Mouse (Mus musculus) stomach, embryonic 15.5 days (tissue): Measurements from ENCODE around the gene Denr. TPM values are rescaled to one million over a fixed set of nuclear protein-coding genes. Genes with fewer than 3 reads are reported as not detected.

ENCODE experiments used
- ATAC-seq: fragments of 200-750 bp; cut with Nextera tagmentation; 2 replicates; pipeline ENCODE4 v1.8.0; 2017; ENCODE audit warnings: low read depth, moderate number of reproducible peaks, moderate TSS enrichment; ENCODE audit not compliant: insufficient read depth, low FRiP score
- H3K27ac ChIP-seq: fragments of 300-500 bp; sonication (generic); 2 replicates; pipeline ENCODE4 v1.5.1; 2015; ENCODE audit warnings: mild to moderate bottlenecking, inconsistent platforms
- H3K27me3 ChIP-seq: fragments of 300-500 bp; sonication (generic); replicated peaks from 2 replicates; pipeline ENCODE4 v1.6.1; 2015; ENCODE audit warnings: inconsistent platforms
- H3K36me3 ChIP-seq: fragments of 300-500 bp; sonication (generic); 2 replicates; pipeline ENCODE4 v1.6.1; 2015; ENCODE audit warnings: inconsistent platforms
- H3K4me1 ChIP-seq: fragments of 300-500 bp; sonication (generic); 2 replicates; pipeline ENCODE4 v1.6.1; 2015; ENCODE audit warnings: inconsistent platforms
- H3K4me2 ChIP-seq: fragments of 300-500 bp; sonication (generic); 2 replicates; pipeline ENCODE4 v1.6.1; 2015; ENCODE audit warnings: mild to moderate bottlenecking, inconsistent platforms
- H3K4me3 ChIP-seq: fragments of 300-500 bp; sonication (generic); replicated peaks from 2 replicates; pipeline ENCODE4 v1.5.1; 2015; ENCODE audit warnings: inconsistent platforms
- H3K9ac ChIP-seq: fragments of 300-500 bp; sonication (generic); 2 replicates; pipeline ENCODE4 v1.6.1; 2015; ENCODE audit warnings: inconsistent platforms
- H3K9me3 ChIP-seq: fragments of 300-500 bp; sonication (generic); 2 replicates; pipeline ENCODE4 v1.6.1; 2016; ENCODE audit warnings: inconsistent platforms
- WGBS: fragments of 180-500 bp; shearing (Covaris S2); methylation state at CpG from one replicate; pipeline ENCODE4 v1.1.7; 2015; 5-methylcytosine and 5-hydroxymethylcytosine counted together
- polyA plus RNA-seq: library from polyadenylated mRNA; unstranded; fragments of >200 nt; fragmentation: Nextera tagmentation; extraction: Ambion mirVana; gene quantifications from 2 replicates; pipeline ENCODE4 v1.2.1, GENCODE M21; 2015

Gene Denr
- polyA plus RNA-seq, 1 experiment from 2014 or later, result 129 TPM

GRCm38 (mm10) chr5:123884332-123884731 lies 22.6 kb upstream of the Denr start:
- no peak for ATAC-seq

DNA sequence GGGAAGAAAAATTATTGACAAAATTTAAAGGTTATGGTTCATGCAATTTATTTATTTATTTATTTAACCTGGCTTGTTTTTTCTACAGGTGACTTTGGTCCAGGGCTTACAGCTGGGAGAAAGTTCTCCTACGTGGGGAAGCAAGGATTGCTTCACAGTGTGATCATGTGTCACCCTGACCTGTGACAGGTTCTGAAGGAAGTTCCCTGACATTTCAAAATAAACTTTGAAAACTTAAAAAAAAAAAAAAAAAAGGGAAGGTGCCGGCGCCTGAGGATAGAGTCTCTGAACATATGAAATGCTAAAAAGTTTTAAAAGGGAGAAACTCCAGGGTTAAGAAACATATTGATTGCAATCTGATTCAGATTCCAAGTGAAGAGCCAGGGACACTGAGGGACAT lies 20.6 kb upstream of the Denr start:
- ATAC-seq, result no peak
- Histone ChIP-seq H3K4me3 (no peak overlapping the region), H3K36me3 (no peaks in the 10 kb centered on the region), H3K4me1 (0 out of 2 replicates have a peak, but pooled peaks cover under 1% of the 10 kb centered on the region), H3K27ac (no peak overlapping the region), H3K9ac (no peak overlapping the region), H3K9me3 (no peaks in the 10 kb centered on the region), H3K27me3 (no peaks in the 10 kb centered on the region), H3K4me2 (no peak overlapping the region)
- WGBS, result 69% methylated on average over 3 of the region's 3 CpGs

More at GRCm38 (mm10) chr5:123884332-123884731, 22.6 kb upstream of the Denr start:
- Histone ChIP-seq H3K9ac (no peak overlapping the region), H3K27me3 (no peaks in the 10 kb centered on the region), H3K9me3 (no peaks in the 10 kb centered on the region), H3K4me3 (no peak overlapping the region), H3K27ac (no peak overlapping the region), H3K4me2 (no peak overlapping the region), H3K4me1 (peaks cover 9% of the 10 kb centered on the region), H3K36me3 (no peaks in the 10 kb centered on the region)
- 75% methylated on average over 10 of the region's 10 CpGs for WGBS

GRCm38 (mm10) chr5:123890312-123890711 lies 16.7 kb upstream of the Denr start:
- H3K9me3 ChIP-seq, result no peaks in the 10 kb centered on the region
- no peak for ATAC-seq
- WGBS, result 71% methylated on average over 2 of the region's 2 CpGs
- no peak overlapping the region for H3K4me2 ChIP-seq
- no peak overlapping the region for H3K9ac ChIP-seq
- no peaks in the 10 kb centered on the region for H3K27me3 ChIP-seq
- peaks cover 5% of the 10 kb centered on the region; the same call in 1 of the 2 replicates for H3K4me1 ChIP-seq
- no peaks in the 10 kb centered on the region for H3K36me3 ChIP-seq
- no peak overlapping the region for H3K4me3 ChIP-seq
- H3K27ac ChIP-seq, result no peak overlapping the region

DNA sequence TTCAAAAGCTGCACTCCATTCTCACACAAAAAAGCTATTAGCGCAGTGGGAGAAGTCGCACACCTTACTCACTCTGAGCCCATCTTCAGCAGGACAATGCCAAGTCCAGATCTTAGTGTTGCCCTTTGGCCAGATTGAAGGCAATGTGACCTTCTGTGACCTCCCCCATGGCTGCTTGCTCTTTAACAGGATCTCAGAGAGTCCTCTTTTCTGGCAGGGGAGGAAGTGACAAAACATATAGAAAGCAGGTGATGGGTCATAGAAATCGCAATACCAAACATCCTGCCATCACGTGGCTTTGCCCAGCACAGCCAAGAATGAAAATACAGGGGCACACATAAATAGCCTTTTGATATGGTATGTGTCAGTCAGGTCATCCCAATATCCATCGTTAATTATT lies 16.0 kb upstream of the Denr start:
- ATAC-seq, result no peak
- Histone ChIP-seq H3K9me3 (no peaks in the 10 kb centered on the region), H3K9ac (no peak overlapping the region), H3K36me3 (no peaks in the 10 kb centered on the region), H3K27ac (no peak overlapping the region), H3K27me3 (no peaks in the 10 kb centered on the region), H3K4me2 (no peak overlapping the region), H3K4me3 (no peak overlapping the region), H3K4me1 (peaks cover 5% of the 10 kb centered on the region; the same call in 1 of the 2 replicates)
- WGBS, result 75% methylated on average over 5 of the region's 5 CpGs

- Histone ChIP-seq H3K9ac (no peak overlapping the region), H3K27me3 (no peaks in the 10 kb centered on the region), H3K4me1 (peaks cover 5% of the 10 kb centered on the region; the same call in 1 of the 2 replicates), H3K9me3 (no peaks in the 10 kb centered on the region), H3K27ac (no peak overlapping the region), H3K36me3 (no peaks in the 10 kb centered on the region), H3K4me3 (no peak overlapping the region), H3K4me2 (peak overlapping the region; percentile 13; the same call in 1 of the 2 replicates)
- WGBS, result 38% methylated on average over 6 of the region's 6 CpGs
- no peak for ATAC-seq
Observed at GRCm38 (mm10) chr5:123891669-123892068, 15.3 kb upstream of the Denr start.

DNA sequence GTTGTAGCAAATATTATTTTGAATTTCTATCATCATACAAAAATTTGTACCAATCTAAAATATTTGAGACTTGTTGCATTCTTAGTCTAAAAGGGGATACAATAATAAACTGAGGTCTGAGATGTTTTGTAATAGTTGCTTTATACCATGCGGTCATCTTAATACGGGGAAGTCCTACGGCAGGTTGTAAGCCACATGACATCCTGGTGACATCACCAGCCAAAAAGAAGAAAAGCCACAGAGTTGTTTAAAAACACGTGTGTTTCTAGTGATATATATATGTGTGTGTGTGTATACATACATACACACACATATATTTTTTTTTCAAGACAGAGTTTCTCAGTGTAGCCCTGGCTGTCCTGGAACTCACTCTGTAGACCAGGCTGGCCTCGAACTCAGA lies 13.5 kb upstream of the Denr start:
- peaks cover 5% of the 10 kb centered on the region; the same call in 1 of the 2 replicates for H3K4me1 ChIP-seq
- no peaks in the 10 kb centered on the region for H3K27me3 ChIP-seq
- no peak for ATAC-seq
- no peak overlapping the region for H3K4me3 ChIP-seq
- no peaks in the 10 kb centered on the region for H3K9me3 ChIP-seq
- no peak overlapping the region for H3K9ac ChIP-seq
- H3K27ac ChIP-seq, result no peak overlapping the region
- H3K36me3 ChIP-seq, result no peaks in the 10 kb centered on the region
- 86% methylated on average over 5 of the region's 5 CpGs for WGBS
- no peak overlapping the region for H3K4me2 ChIP-seq

DNA sequence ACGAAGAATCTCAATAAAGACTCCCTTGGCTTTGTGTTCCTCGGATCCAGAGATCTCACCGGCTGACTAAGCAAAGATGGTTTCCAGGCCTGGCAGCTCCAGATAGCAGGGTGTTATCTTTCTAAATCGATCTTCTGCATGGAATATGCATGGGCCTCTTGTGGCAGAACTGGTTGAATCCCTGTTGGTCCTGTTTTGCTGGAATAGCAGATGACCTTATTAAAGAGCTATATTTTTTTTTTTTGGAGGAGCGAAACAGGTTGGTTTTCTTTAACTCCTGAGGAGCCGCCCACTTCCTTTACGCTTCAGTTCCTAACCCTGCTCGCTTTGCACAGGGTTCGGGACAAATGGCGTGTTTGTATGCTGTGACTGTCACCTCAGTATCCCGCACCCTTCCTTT lies 10.6 kb upstream of the Denr start:
- Histone ChIP-seq H3K9ac (no peak overlapping the region), H3K4me1 (peaks cover 4% of the 10 kb centered on the region; the same call in 1 of the 2 replicates), H3K27me3 (no peaks in the 10 kb centered on the region), H3K4me3 (no peak overlapping the region), H3K36me3 (no peaks in the 10 kb centered on the region), H3K9me3 (no peaks in the 10 kb centered on the region), H3K27ac (peak overlapping the region; percentile 40; the same call in 1 of the 2 replicates), H3K4me2 (no peak overlapping the region)
- 73% methylated on average over 11 of the region's 11 CpGs for WGBS
- no peak for ATAC-seq

GRCm38 (mm10) chr5:123897352-123897751 lies 9.6 kb upstream of the Denr start:
- Histone ChIP-seq H3K4me2 (no peak overlapping the region), H3K27me3 (no peaks in the 10 kb centered on the region), H3K27ac (peak overlapping the region; percentile 31; the same call in 1 of the 2 replicates), H3K9ac (no peak overlapping the region), H3K4me3 (no peak overlapping the region), H3K9me3 (no peaks in the 10 kb centered on the region), H3K36me3 (no peaks in the 10 kb centered on the region), H3K4me1 (no peaks in the 10 kb centered on the region)
- 77% methylated on average over 13 of the region's 13 CpGs for WGBS
- no peak for ATAC-seq

- Histone ChIP-seq H3K27me3 (no peaks in the 10 kb centered on the region), H3K27ac (no peak overlapping the region), H3K9ac (no peak overlapping the region), H3K4me3 (no peak overlapping the region), H3K4me1 (peaks cover 19% of the 10 kb centered on the region), H3K9me3 (no peaks in the 10 kb centered on the region), H3K36me3 (peaks cover 8% of the 10 kb centered on the region), H3K4me2 (no peak overlapping the region)
- ATAC-seq, result no peak
- 64% methylated on average over 11 of the region's 11 CpGs for WGBS
Observed at GRCm38 (mm10) chr5:123904059-123904672, 2.8 kb upstream of the Denr start.

DNA sequence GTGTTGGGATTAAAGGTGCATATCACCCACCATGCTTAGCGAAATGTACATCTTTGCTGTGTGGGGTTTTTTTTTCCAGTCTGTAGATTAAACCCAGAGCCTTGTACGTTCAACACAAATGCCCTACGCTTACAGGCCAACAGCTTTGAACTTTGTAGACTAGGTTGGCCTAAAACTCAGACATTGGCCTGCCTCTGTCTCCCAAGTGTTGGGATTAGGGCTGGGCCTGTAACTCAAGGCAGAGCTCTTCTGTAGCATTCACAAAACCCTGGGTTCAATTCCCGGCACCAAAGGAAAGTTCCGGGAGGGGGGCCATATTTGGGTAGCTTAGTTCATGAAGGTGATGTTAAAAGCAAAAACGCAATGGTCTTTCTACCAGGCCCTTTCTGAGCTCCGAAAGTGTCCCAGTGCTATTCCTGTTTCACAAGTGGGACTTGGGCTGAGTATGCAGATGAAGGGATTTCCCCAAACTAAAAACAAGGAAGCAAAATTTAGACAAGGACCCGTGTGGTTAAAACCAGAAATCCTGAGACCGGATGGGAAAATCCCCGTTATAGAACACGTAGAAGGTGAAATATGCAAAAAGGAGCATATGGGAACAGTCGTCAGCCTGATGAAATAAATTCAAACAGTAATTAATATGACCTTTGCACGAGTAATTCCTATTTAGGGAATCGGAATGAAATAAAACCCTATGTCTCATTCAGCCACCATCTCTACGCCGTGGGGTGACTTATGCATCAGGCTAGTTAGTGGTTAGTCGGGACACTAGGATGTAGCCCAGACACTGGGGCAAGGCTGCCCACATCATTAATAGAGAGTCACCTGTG lies 614 bp upstream of the Denr start:
- no peak for ATAC-seq
- 68% methylated on average over 17 of the region's 17 CpGs for WGBS
- peak overlapping the region; percentile 45 for H3K4me2 ChIP-seq
- no peak overlapping the region for H3K9ac ChIP-seq
- no peaks in the 10 kb centered on the region for H3K9me3 ChIP-seq
- H3K27ac ChIP-seq, result 0 out of 2 replicates have a peak overlapping the region, but pooled peaks have one; percentile 16
- peaks cover 19% of the 10 kb centered on the region for H3K4me1 ChIP-seq
- H3K27me3 ChIP-seq, result no peaks in the 10 kb centered on the region
- H3K36me3 ChIP-seq, result peaks cover 20% of the 10 kb centered on the region
- peak overlapping the region; percentile 99 for H3K4me3 ChIP-seq

- no peak for ATAC-seq
Observed at GRCm38 (mm10) chr5:123907631-123907977, 629 bp downstream of the Denr start.

GRCm38 (mm10) chr5:123914852-123915251 lies 7.9 kb downstream of the Denr start:
- Histone ChIP-seq H3K4me1 (no peaks in the 10 kb centered on the region), H3K36me3 (peaks cover 35% of the 10 kb centered on the region), H3K9ac (no peak overlapping the region), H3K9me3 (no peaks in the 10 kb centered on the region), H3K4me2 (no peak overlapping the region), H3K27me3 (no peaks in the 10 kb centered on the region), H3K4me3 (no peak overlapping the region), H3K27ac (no peak overlapping the region)
- no peak for ATAC-seq
- 85% methylated on average over 3 of the region's 3 CpGs for WGBS

More at GRCm38 (mm10) chr5:123907631-123907977, 629 bp downstream of the Denr start:
- Histone ChIP-seq H3K4me1 (peaks cover 19% of the 10 kb centered on the region), H3K9me3 (no peaks in the 10 kb centered on the region), H3K27ac (peak overlapping the region; percentile 84), H3K9ac (peak overlapping the region; percentile 99), H3K27me3 (no peaks in the 10 kb centered on the region), H3K4me2 (peak overlapping the region; percentile 84), H3K36me3 (peaks cover 20% of the 10 kb centered on the region), H3K4me3 (peak overlapping the region; percentile 99)
- 3% methylated on average over 10 of the region's 10 CpGs for WGBS
